Mouse (Mus musculus) common myeloid progenitor, adult 5-6 weeks (primary cell): Measurements from ENCODE around the gene Pdzk1. TPM values are rescaled to one million over a fixed set of nuclear protein-coding genes. Genes with fewer than 3 reads are reported as not detected.

Source experiments
- ATAC-seq: replicated peaks from 2 replicates; pipeline ENCODE4 v1.8.0; 2016; ENCODE audit warnings: low read depth, mild to moderate bottlenecking, moderate TSS enrichment, inconsistent platforms; ENCODE audit not compliant: poor library complexity, severe bottlenecking
- total RNA-seq: library from RNA; stranded (forward); fragments of 200-1000, 187-1606 nt; gene quantifications from 2 replicates; pipeline ENCODE4 v1.2.3, GENCODE M21; 2017

Pdzk1 gene
- total RNA-seq, 1 experiment from 2014 or later = 0.50 TPM

DNA sequence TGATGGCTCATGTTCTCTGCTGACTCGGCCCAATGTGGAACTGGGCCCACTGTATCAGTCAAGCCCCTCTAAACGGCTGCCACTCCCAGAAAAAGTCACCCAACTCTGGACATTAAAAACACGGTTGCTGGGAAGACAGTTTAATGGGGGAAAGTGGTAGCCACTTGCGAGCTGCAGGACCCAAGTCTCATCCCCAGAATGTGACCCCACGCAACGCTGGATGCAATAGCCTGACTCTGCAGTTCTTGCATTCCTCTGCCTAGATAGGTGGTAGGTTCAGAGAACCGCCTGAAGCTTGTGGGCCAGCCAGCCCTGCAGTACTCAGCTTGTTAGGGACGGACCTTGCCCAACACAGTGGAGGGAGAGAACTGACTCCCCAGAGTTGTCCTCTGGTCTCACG is 50.5 kb downstream of the Pdzk1 start:
- no peak for ATAC-seq

DNA sequence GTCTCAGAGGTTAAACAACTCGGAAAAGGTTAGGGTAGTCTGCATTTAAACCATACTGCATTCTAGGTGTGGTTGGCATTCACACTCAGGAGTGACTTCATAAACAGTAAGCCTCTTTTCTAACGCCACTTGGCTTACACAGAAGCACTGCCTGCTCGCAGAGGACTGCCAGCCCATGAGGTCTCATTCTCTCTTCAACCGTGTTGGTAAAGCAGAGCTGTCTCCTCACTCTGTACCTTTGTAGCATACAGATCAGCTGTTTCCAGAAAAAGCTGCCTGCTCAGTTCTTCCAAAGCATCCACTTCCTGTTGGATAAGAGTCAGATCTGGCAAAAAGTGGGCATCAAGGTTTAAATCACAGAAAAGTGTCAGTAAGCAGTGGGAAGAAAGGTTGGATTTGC is 51.3 kb downstream of the Pdzk1 start:
- ATAC-seq = no peak

GRCm38 (mm10) chr3:96881557-96881956 is 52.5 kb downstream of the Pdzk1 start:
- no peak for ATAC-seq

- no peak for ATAC-seq
Observed at GRCm38 (mm10) chr3:96882061-96882849, 53.2 kb downstream of the Pdzk1 start.

GRCm38 (mm10) chr3:96883690-96884089 is 54.6 kb downstream of the Pdzk1 start:
- ATAC-seq = no peak

DNA sequence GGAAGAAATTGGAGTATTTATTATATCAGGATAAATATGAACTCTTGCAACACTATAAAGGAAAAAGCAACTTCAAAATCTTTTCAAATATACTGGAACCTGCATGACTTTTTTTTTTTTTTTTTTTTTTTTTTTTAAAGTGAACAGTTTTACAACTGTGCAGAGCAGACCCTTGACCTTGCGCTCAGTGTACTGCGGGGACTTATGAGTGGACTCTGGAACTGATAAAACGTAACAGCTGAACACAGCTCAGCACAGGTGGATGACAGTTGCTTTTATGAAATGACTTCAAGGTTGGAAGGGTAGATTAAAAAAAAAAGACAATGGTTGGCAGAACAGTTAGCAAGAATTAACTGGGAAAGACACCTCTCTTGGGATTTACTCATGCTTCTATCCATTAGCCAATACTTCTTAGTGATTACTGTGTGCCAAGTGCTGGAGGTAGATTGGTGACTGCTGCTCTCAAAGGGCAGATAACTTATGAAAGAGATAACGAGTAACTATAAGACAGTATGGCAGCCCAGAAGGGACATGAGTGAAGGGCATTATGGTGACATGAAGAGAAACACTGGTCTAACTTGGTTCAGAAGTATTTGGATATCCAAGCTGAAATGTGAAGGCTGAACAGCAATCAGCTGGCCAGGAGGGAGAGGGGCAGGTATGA is 73.4 kb downstream of the Pdzk1 start:
- ATAC-seq = no peak

GRCm38 (mm10) chr3:96904393-96904792 is 75.3 kb downstream of the Pdzk1 start, which contains the start of gene Gja5:
Gene Gja5, plus strand, starts transcription at chr3:96904693.
- ATAC-seq = no peak

- ATAC-seq = peak; percentile 99
Observed at GRCm38 (mm10) chr3:96904851-96905541, 75.9 kb downstream of the Pdzk1 start, which contains the start of gene Gpr89. Gene Gpr89, minus strand, starts transcription at chr3:96905346.

DNA sequence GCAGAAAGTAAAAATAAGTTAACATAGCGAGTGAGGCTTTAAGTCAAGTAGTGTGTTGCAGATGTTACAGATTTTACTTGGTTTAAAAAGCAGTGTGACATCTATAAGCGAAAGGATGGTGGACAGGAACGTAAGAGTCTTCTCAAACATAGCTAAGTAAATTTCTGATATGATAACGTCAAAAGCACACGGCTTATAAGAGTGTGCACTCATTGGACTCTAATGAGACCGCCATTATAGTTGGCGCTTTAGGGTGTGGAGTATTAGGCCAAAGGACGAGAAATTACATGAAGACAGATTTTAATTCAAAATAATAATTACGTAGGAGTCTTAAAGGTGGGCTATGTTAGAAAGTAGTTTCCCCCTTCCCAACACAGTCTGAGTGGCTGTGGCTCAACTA is 76.5 kb downstream of the Pdzk1 start:
- ATAC-seq = no peak

Other genes with a start within 250 kb of the Pdzk1 start
- gene Polr3gl, start 235.1 kb upstream of the Pdzk1 start, total RNA-seq = 47.2 and 48.1 TPM in 2 replicates
- not detected in 2 replicates for gene Ankrd34a, start 232.6 kb upstream of the Pdzk1 start, total RNA-seq
- gene Lix1l, start 228.1 kb upstream of the Pdzk1 start, total RNA-seq = 1.3 and 3.2 TPM in 2 replicates
- 81.2 and 82.9 TPM in 2 replicates for gene Rbm8a, start 199.4 kb upstream of the Pdzk1 start, total RNA-seq
- 20.1 and 22.3 TPM in 2 replicates for gene Pex11b, start 193.9 kb upstream of the Pdzk1 start, total RNA-seq
- not detected in 2 replicates for gene Gm42957, start 193.8 kb upstream of the Pdzk1 start, total RNA-seq
- gene Itga10, start 183.7 kb upstream of the Pdzk1 start, total RNA-seq = 0.37 and 0.92 TPM in 2 replicates
- not detected in 2 replicates for gene Ankrd35, start 159.2 kb upstream of the Pdzk1 start, total RNA-seq
- gene Pias3, start 132.9 kb upstream of the Pdzk1 start, total RNA-seq = 4.7 and 6.2 TPM in 2 replicates
- gene Nudt17, start 120.7 kb upstream of the Pdzk1 start, total RNA-seq = 0.15 TPM in 1 of 2 replicates, not detected in the other
- 19.8 and 25.8 TPM in 2 replicates for gene Polr3c, start 101.7 kb upstream of the Pdzk1 start, total RNA-seq
- 56.2 and 69.8 TPM in 2 replicates for gene Rnf115, start 101.6 kb upstream of the Pdzk1 start, total RNA-seq
- not detected in 2 replicates for gene Cd160, start 67 bp downstream of the Pdzk1 start, total RNA-seq
- gene Gja5, start 75.4 kb downstream of the Pdzk1 start, total RNA-seq = 0.05 TPM in 1 of 2 replicates, not detected in the other
- gene Gpr89, start 76.1 kb downstream of the Pdzk1 start, total RNA-seq = 29.1 and 40.7 TPM in 2 replicates
- gene Gja8, start 96.7 kb downstream of the Pdzk1 start, total RNA-seq = not detected in 2 replicates